Mouse (Mus musculus): ENCODE data around the gene Plcl2. TPM values are rescaled to one million over a fixed set of nuclear protein-coding genes. Genes with fewer than 3 reads are reported as not detected.
"Not testable (repeated sequence)": the region's sequence is repeated elsewhere in the genome, so short reads cannot be mapped to it uniquely, and the experiment has no call there.

Plcl2 gene
- polyA plus RNA-seq, 1 experiment from 2014 or later: 1.5 TPM

- 57% methylated on average over 3 of the region's 3 CpGs for WGBS (ENCODE audit: insufficient replicate concordance)
- H3K27me3 ChIP-seq (ENCODE audit: control insufficient read depth, insufficient read depth, low read depth, low read length): no peaks in the 10 kb centered on the region
- no peak for ATAC-seq (ENCODE audit: low read depth)
- H3K4me3 ChIP-seq (ENCODE audit: low read depth, low read length): no peak overlapping the region
- no peaks in the 10 kb centered on the region for H3K4me1 ChIP-seq (ENCODE audit: control insufficient read depth, low read depth, low read length)
- no peak overlapping the region for H3K9ac ChIP-seq (ENCODE audit: low read depth, low read length)
- H3K27ac ChIP-seq (ENCODE audit: low read length): no peak overlapping the region
- no peaks in the 10 kb centered on the region for H3K36me3 ChIP-seq (ENCODE audit: control insufficient read depth, insufficient read depth)
- H3K4me2 ChIP-seq (ENCODE audit: low read depth, low read length): no peak overlapping the region
- H3K9me3 ChIP-seq (replicated peaks; ENCODE audit: control insufficient read depth, low read length): no peaks in the 10 kb centered on the region
These were observed 112.8 kb downstream of the Plcl2 start for GRCm38 (mm10) chr17:50621996-50622395.

- no peaks in the 10 kb centered on the region for H3K9me3 ChIP-seq (replicated peaks; ENCODE audit: control insufficient read depth, low read length)
- H3K4me1 ChIP-seq (ENCODE audit: control insufficient read depth, low read depth, low read length): no peaks in the 10 kb centered on the region
- no peaks in the 10 kb centered on the region for H3K27me3 ChIP-seq (ENCODE audit: control insufficient read depth, insufficient read depth, low read depth, low read length)
- no peaks in the 10 kb centered on the region for H3K36me3 ChIP-seq (ENCODE audit: control insufficient read depth, insufficient read depth)
- H3K27ac ChIP-seq (ENCODE audit: low read length): no peak overlapping the region
- no peak overlapping the region for H3K4me2 ChIP-seq (ENCODE audit: low read depth, low read length)
- 78% methylated on average over 4 of the region's 4 CpGs for WGBS (ENCODE audit: insufficient replicate concordance)
- ATAC-seq (ENCODE audit: low read depth): no peak
- no peak overlapping the region for H3K9ac ChIP-seq (ENCODE audit: low read depth, low read length)
- H3K4me3 ChIP-seq (ENCODE audit: low read depth, low read length): no peak overlapping the region
These were observed 116.4 kb downstream of the Plcl2 start for GRCm38 (mm10) chr17:50625584-50625983.

- Histone ChIP-seq H3K4me2 (ENCODE audit: low read depth, low read length) (no peak overlapping the region), H3K4me1 (ENCODE audit: control insufficient read depth, low read depth, low read length) (no peaks in the 10 kb centered on the region), H3K4me3 (ENCODE audit: low read depth, low read length) (no peak overlapping the region), H3K27me3 (ENCODE audit: control insufficient read depth, insufficient read depth, low read depth, low read length) (no peaks in the 10 kb centered on the region), H3K36me3 (ENCODE audit: control insufficient read depth, insufficient read depth) (no peaks in the 10 kb centered on the region), H3K9ac (ENCODE audit: low read depth, low read length) (no peak overlapping the region), H3K9me3 (replicated peaks; ENCODE audit: control insufficient read depth, low read length) (no peaks in the 10 kb centered on the region), H3K27ac (ENCODE audit: low read length) (no peak overlapping the region)
- ATAC-seq (ENCODE audit: low read depth): no peak
- 79% methylated on average over 3 of the region's 3 CpGs for WGBS (ENCODE audit: insufficient replicate concordance)
These were observed 118.5 kb downstream of the Plcl2 start for GRCm38 (mm10) chr17:50627658-50628057.

DNA sequence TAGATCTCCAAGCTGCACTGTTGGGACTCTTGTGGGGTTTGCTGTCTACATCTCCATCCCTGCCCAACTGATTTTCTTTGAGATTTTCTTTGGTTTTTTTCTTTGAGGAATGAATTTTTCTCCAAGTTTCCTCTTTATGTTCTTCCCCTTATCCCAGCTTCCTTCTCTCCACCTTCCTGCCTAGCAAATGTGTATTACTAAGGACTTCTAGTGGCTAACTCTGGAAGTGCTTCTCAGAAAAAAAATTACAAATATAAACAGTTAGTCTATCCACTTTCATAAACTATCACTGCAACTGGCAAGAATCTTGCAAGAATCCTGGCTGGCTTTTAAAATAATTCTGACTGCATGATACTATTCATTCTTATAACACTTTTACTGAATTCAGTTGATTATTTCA lies 119.5 kb downstream of the Plcl2 start:
- Histone ChIP-seq H3K27ac (ENCODE audit: low read length) (no peak overlapping the region), H3K4me3 (ENCODE audit: low read depth, low read length) (no peak overlapping the region), H3K9ac (ENCODE audit: low read depth, low read length) (no peak overlapping the region), H3K27me3 (ENCODE audit: control insufficient read depth, insufficient read depth, low read depth, low read length) (no peaks in the 10 kb centered on the region), H3K4me1 (ENCODE audit: control insufficient read depth, low read depth, low read length) (no peaks in the 10 kb centered on the region), H3K9me3 (replicated peaks; ENCODE audit: control insufficient read depth, low read length) (no peaks in the 10 kb centered on the region), H3K36me3 (ENCODE audit: control insufficient read depth, insufficient read depth) (no peaks in the 10 kb centered on the region), H3K4me2 (ENCODE audit: low read depth, low read length) (no peak overlapping the region)
- no peak for ATAC-seq (ENCODE audit: low read depth)

DNA sequence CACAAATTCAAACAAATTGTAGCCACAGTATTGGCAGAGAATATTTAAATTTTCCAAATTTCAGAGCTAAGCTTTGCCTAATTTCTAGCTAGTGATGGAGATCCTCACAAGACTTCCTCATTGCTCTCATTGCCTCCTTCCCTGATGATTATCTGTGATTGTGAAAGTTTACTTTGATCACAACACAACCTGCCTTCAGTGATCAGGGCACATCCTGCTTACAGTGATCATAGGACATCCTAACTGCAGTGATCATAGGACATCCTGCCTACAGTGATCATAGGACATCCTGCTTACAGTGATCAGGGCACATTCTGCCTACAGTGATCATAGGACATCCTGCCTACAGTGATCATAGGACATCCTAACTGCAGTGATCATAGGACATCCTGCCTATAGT lies 121.8 kb downstream of the Plcl2 start:
- not testable (repeated sequence) for ATAC-seq (ENCODE audit: low read depth); H3K9me3 ChIP-seq (replicated peaks; ENCODE audit: control insufficient read depth, low read length); H3K27me3 ChIP-seq (ENCODE audit: control insufficient read depth, insufficient read depth, low read depth, low read length); H3K4me3 ChIP-seq (ENCODE audit: low read depth, low read length); H3K27ac ChIP-seq (ENCODE audit: low read length); H3K4me2 ChIP-seq (ENCODE audit: low read depth, low read length); H3K9ac ChIP-seq (ENCODE audit: low read depth, low read length); H3K4me1 ChIP-seq (ENCODE audit: control insufficient read depth, low read depth, low read length); H3K36me3 ChIP-seq (ENCODE audit: control insufficient read depth, insufficient read depth)

DNA sequence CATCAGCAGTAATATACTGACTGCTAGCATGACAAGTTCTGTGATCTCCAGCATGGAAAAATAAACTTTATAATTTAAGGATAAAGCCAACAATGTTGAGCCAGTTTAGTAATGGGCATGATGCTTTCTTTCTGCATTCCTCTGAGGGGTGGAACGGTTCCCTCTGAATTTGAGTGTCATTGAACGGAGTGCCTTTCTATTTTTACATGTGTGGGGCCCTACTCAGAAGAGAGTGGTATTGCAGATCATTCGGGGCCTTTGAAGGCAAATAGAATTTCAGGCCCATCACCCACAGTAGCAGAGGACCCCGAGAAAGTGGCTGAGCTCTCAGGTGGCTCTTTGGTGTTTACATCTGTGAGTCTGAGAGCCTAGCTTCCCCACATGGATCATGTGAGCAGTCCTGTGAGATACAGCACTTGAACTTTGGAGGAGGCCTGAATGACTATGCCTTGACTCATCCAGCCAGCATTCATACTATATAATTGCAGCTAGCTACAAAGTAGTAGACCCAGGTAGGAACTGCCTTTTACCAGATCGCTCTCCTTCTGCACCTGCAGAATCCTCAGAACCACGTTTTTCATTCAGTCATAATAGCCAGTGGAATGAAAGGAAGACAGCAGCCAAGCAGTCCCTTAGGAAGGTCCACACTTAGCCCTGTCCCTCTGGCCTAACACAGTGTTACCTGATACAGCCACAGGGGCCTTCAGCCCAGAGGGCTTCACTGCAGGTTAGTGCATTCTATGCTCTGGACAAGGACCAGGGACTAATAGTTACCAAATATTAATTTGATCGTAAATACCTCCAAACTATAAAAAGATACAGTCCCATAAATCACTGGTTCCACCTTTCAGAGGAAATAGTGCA lies 125.0 kb downstream of the Plcl2 start:
- Histone ChIP-seq H3K4me1 (ENCODE audit: control insufficient read depth, low read depth, low read length) (no peaks in the 10 kb centered on the region), H3K9ac (ENCODE audit: low read depth, low read length) (no peak overlapping the region), H3K4me2 (ENCODE audit: low read depth, low read length) (no peak overlapping the region), H3K9me3 (replicated peaks; ENCODE audit: control insufficient read depth, low read length) (no peaks in the 10 kb centered on the region), H3K36me3 (ENCODE audit: control insufficient read depth, insufficient read depth) (no peaks in the 10 kb centered on the region), H3K27me3 (ENCODE audit: control insufficient read depth, insufficient read depth, low read depth, low read length) (no peaks in the 10 kb centered on the region), H3K27ac (ENCODE audit: low read length) (no peak overlapping the region), H3K4me3 (ENCODE audit: low read depth, low read length) (no peak overlapping the region)
- 63% methylated on average over 7 of the region's 7 CpGs for WGBS (ENCODE audit: insufficient replicate concordance)
- no peak for ATAC-seq (ENCODE audit: low read depth)

- Histone ChIP-seq H3K4me1 (ENCODE audit: control insufficient read depth, low read depth, low read length) (no peaks in the 10 kb centered on the region), H3K9ac (ENCODE audit: low read depth, low read length) (no peak overlapping the region), H3K9me3 (replicated peaks; ENCODE audit: control insufficient read depth, low read length) (no peaks in the 10 kb centered on the region), H3K27me3 (ENCODE audit: control insufficient read depth, insufficient read depth, low read depth, low read length) (no peaks in the 10 kb centered on the region), H3K4me3 (ENCODE audit: low read depth, low read length) (no peak overlapping the region), H3K4me2 (ENCODE audit: low read depth, low read length) (no peak overlapping the region), H3K36me3 (ENCODE audit: control insufficient read depth, insufficient read depth) (no peaks in the 10 kb centered on the region), H3K27ac (ENCODE audit: low read length) (no peak overlapping the region)
- no peak for ATAC-seq (ENCODE audit: low read depth)
- WGBS (ENCODE audit: insufficient replicate concordance): 66% methylated on average over 8 of the region's 8 CpGs
These were observed 126.9 kb downstream of the Plcl2 start for GRCm38 (mm10) chr17:50635961-50636585.

DNA sequence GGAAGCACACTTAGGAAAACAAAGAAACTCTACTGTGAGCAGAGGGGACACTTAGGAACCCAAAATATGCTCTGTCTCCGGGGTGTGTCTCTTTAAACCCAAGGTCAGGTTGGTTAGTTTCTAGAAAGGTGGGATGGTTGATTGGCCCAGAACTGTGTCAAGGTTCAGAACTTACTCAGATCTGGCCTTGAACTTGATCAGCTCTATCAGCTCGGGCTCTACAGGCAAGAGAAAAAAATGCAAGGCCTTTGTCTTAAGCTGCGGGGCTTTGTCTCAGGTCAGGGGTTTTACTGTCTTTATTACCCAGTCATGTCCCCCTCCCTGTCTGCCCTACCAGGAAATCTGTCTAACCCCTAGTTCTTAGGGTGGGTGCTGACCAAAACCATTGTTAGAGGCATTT lies 129.6 kb downstream of the Plcl2 start:
- no peak overlapping the region for H3K4me2 ChIP-seq (ENCODE audit: low read depth, low read length)
- H3K27ac ChIP-seq (ENCODE audit: low read length): no peak overlapping the region
- H3K9me3 ChIP-seq (replicated peaks; ENCODE audit: control insufficient read depth, low read length): no peaks in the 10 kb centered on the region
- ATAC-seq (ENCODE audit: low read depth): no peak
- no peak overlapping the region for H3K4me3 ChIP-seq (ENCODE audit: low read depth, low read length)
- no peak overlapping the region for H3K9ac ChIP-seq (ENCODE audit: low read depth, low read length)
- H3K4me1 ChIP-seq (ENCODE audit: control insufficient read depth, low read depth, low read length): no peaks in the 10 kb centered on the region
- no peaks in the 10 kb centered on the region for H3K27me3 ChIP-seq (ENCODE audit: control insufficient read depth, insufficient read depth, low read depth, low read length)
- WGBS (ENCODE audit: insufficient replicate concordance): 63% methylated on average over 3 of the region's 3 CpGs
- H3K36me3 ChIP-seq (ENCODE audit: control insufficient read depth, insufficient read depth): no peaks in the 10 kb centered on the region

- 71% methylated on average over 2 of the region's 2 CpGs for WGBS (ENCODE audit: insufficient replicate concordance)
- H3K27me3 ChIP-seq (ENCODE audit: control insufficient read depth, insufficient read depth, low read depth, low read length): no peaks in the 10 kb centered on the region
These were observed 131.9 kb downstream of the Plcl2 start for GRCm38 (mm10) chr17:50641076-50641610.

More at GRCm38 (mm10) chr17:50641076-50641610, 131.9 kb downstream of the Plcl2 start:
- Histone ChIP-seq H3K4me3 (ENCODE audit: low read depth, low read length) (no peak overlapping the region), H3K9ac (ENCODE audit: low read depth, low read length) (no peak overlapping the region), H3K4me1 (ENCODE audit: control insufficient read depth, low read depth, low read length) (no peaks in the 10 kb centered on the region), H3K36me3 (ENCODE audit: control insufficient read depth, insufficient read depth) (no peaks in the 10 kb centered on the region), H3K9me3 (replicated peaks; ENCODE audit: control insufficient read depth, low read length) (no peaks in the 10 kb centered on the region), H3K27ac (ENCODE audit: low read length) (no peak overlapping the region), H3K4me2 (ENCODE audit: low read depth, low read length) (no peak overlapping the region)
- no peak for ATAC-seq (ENCODE audit: low read depth)

Measured in liver, embryonic 16.5 days (tissue).